Mouse (Mus musculus): ENCODE data around the gene Prrg2.

DNA sequence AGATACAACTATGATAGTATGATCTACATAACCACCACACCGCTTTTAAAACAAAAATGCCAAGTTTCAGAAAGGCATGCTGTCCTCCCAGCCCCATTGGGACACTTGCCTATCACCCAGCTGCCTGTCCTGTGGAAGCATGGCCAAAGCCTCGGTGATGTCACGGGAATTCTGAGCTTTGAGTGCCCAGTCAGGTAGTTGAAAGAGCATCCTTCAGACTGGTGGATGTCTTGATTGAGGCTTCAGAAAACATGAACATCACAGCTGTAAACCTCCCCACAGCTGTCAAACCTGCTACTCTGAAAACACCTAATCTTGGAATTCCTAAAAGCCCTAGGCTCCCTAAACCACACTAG lies 48.4 kb downstream of the Prrg2 start:
- TF ChIP-seq CTCF (IDR thresholded peaks at IDR 0.05), result no peak
- no peak for TF ChIP-seq POLR2A (IDR thresholded peaks at IDR 0.05; ENCODE audit: insufficient read depth, low read depth, low read length)

All from heart, adult 2 months (tissue).